Mouse (Mus musculus) heart, adult 2 months (tissue): Measurements from ENCODE around the gene Per2.

Experiments
- CTCF ChIP-seq: fragments of 200-600 bp; IDR thresholded peaks from 2 replicates; pipeline ENCODE4 v1.8.1; 2022; ENCODE audit warnings: antibody characterized with exemption, mild to moderate bottlenecking, moderate library complexity
- POLR2A ChIP-seq: fragments of 200-500 bp; IDR thresholded peaks from 2 replicates; pipeline ENCODE4 v1.6.1; 2011; ENCODE audit warnings: mild to moderate bottlenecking, low read depth, low read length, control low read depth; ENCODE audit not compliant: insufficient read depth

DNA sequence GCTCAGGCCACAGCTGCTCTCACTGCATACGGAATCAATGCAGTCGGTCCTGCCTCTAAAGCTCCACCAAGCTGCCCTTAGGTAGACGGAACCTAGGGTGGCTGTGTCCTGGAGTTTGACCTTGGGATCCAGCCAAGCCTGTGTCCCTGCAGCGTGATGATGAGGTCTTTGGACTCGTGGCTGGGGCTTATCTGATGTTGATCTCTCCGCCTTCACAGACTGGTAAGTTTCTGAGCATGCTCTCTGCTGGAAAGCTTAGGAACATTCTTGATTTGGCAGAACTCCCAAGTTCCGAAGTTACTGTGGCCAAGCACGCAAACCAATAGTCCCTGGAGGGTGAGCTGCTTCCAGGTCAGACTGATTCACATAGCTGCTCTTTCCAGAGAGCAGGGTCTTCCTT is 13.1 kb downstream of the Per2 start:
- TF ChIP-seq POLR2A (peak; percentile 36; the same call in 1 of the 2 replicates), CTCF (peak; percentile 24; the same call in 1 of the 2 replicates)
